Comparison of ENCODE assay signal across 8 mouse cellular contexts in the genomic region with DNA sequence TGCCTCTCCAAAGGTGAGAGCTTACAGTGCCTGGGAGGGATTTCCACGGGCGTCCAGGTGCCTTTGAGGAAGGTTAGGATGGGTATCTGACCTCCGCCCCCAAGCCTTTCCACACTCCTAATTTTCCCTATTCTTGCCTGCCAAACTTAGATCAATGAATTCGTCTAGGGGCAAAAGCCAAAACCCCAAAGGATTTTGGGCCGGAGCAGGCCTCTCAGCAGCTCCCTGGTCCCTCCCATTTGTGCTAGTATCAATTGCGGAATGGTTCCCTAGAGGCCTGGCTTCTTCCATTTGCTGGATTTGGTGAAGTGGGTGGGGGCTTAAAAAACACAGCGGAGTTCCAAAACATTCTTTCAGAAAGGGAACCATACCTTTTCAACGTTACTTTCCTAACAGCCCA.
DNase-seq lines count a peak whose midpoint lies in the region; ATAC-seq and TF ChIP-seq lines count a peak whose summit lies in the region.

No protein-coding gene starts in this region.

- intact Hi-C loops in left cerebral cortex, postnatal 10 days (cut with DNase I), result no loop called here

- no peak for DNase-seq in lung, postnatal 4 days
- no peak for DNase-seq in left cerebral cortex, postnatal 10 days (ENCODE audit: extremely low spot score in 1 of 2, low spot score in 2 of 2)
- no peak for DNase-seq in T-cell, adult 2 months (ENCODE audit: low spot score)
- no peak for DNase-seq in adrenal gland, adult 8-10 months

- peaks cover 13% of the 10 kb centered on the region for H3K4me1 ChIP-seq in lung, embryonic 15.5 days
- peaks cover 6% of the 10 kb centered on the region for H3K4me1 ChIP-seq in embryonic facial prominence, embryonic 15.5 days
- 0 out of 2 replicates have a peak, but pooled peaks cover 3% of the 10 kb centered on the region for H3K4me1 ChIP-seq in intestine, embryonic 16.5 days (ENCODE audit: control insufficient read depth, insufficient read depth, low read length)

- WGBS in lung, embryonic 15.5 days, result 16% methylated on average over 8 of the region's 8 CpGs
- WGBS in embryonic facial prominence, embryonic 15.5 days, result 10% methylated on average over 8 of the region's 8 CpGs
- 14% methylated on average over 8 of the region's 8 CpGs for WGBS in intestine, embryonic 16.5 days

- H3ac ChIP-seq in myocyte (ENCODE audit: control insufficient read depth, insufficient read length), result peak overlapping the region; percentile 33

- no peak for TF ChIP-seq POLR2A in myocyte (IDR thresholded peaks at IDR 0.05; ENCODE audit: insufficient read length, low read depth)

- H3K27me3 ChIP-seq in lung, embryonic 15.5 days, result peaks cover 11% of the 10 kb centered on the region; the same call in 1 of the 2 replicates
- no peaks in the 10 kb centered on the region for H3K27me3 ChIP-seq in embryonic facial prominence, embryonic 15.5 days
- H3K27me3 ChIP-seq in intestine, embryonic 16.5 days (replicated peaks; ENCODE audit: control insufficient read depth, insufficient read depth, low read length), result peaks cover 11% of the 10 kb centered on the region; the same call in 1 of the 2 replicates
- H3K27me3 ChIP-seq in myocyte (ENCODE audit: control insufficient read depth, insufficient read depth, insufficient read length), result no peaks in the 10 kb centered on the region

- H3K9ac ChIP-seq in lung, embryonic 15.5 days, result peak overlapping the region; percentile 49
- peak overlapping the region; percentile 35; the same call in 1 of the 2 replicates for H3K9ac ChIP-seq in embryonic facial prominence, embryonic 15.5 days
- H3K9ac ChIP-seq in intestine, embryonic 16.5 days (ENCODE audit: low read depth, low read length), result peak overlapping the region; percentile 73

- H3K27ac ChIP-seq in lung, embryonic 15.5 days, result no peak overlapping the region
- H3K27ac ChIP-seq in embryonic facial prominence, embryonic 15.5 days (replicated peaks), result peak overlapping the region; percentile 71; the same call in 1 of the 2 replicates
- H3K27ac ChIP-seq in intestine, embryonic 16.5 days (ENCODE audit: low read length), result peak overlapping the region; percentile 77; the same call in 1 of the 2 replicates

- ATAC-seq in lung, embryonic 15.5 days (ENCODE audit: borderline replicate concordance, extremely low read depth, low FRiP score, low TSS enrichment), result no peak; the same call in 1 of the 2 replicates
- ATAC-seq in embryonic facial prominence, embryonic 15.5 days (ENCODE audit: insufficient number of reproducible peaks, low FRiP score, low TSS enrichment, low read depth), result no peak
- no peak for ATAC-seq in intestine, embryonic 16.5 days

- H3K4me3 ChIP-seq in lung, embryonic 15.5 days, result peak overlapping the region; percentile 68
- peak overlapping the region; percentile 56 for H3K4me3 ChIP-seq in embryonic facial prominence, embryonic 15.5 days (replicated peaks)
- peak overlapping the region; percentile 63 for H3K4me3 ChIP-seq in intestine, embryonic 16.5 days (ENCODE audit: low read length)
- H3K4me3 ChIP-seq in myocyte, result peak overlapping the region; percentile 21

- no peaks in the 10 kb centered on the region for H3K79me2 ChIP-seq in myocyte (ENCODE audit: control insufficient read depth, insufficient read depth)

- no peaks in the 10 kb centered on the region for H3K9me3 ChIP-seq in lung, embryonic 15.5 days
- H3K9me3 ChIP-seq in embryonic facial prominence, embryonic 15.5 days (replicated peaks), result no peaks in the 10 kb centered on the region
- H3K9me3 ChIP-seq in intestine, embryonic 16.5 days (ENCODE audit: control insufficient read depth, low read length), result no peaks in the 10 kb centered on the region

- H3K36me3 ChIP-seq in lung, embryonic 15.5 days, result no peaks in the 10 kb centered on the region
- no peaks in the 10 kb centered on the region for H3K36me3 ChIP-seq in embryonic facial prominence, embryonic 15.5 days
- H3K36me3 ChIP-seq in intestine, embryonic 16.5 days (ENCODE audit: control insufficient read depth, insufficient read depth, low read length), result no peaks in the 10 kb centered on the region
- no peaks in the 10 kb centered on the region for H3K36me3 ChIP-seq in myocyte (ENCODE audit: control insufficient read depth, insufficient read depth)

- H3K4me2 ChIP-seq in lung, embryonic 15.5 days, result peak overlapping the region; percentile 93
- H3K4me2 ChIP-seq in embryonic facial prominence, embryonic 15.5 days (replicated peaks), result peak overlapping the region; percentile 84
- peak overlapping the region; percentile 90 for H3K4me2 ChIP-seq in intestine, embryonic 16.5 days (ENCODE audit: low read depth, low read length)
- peak overlapping the region; percentile 66 for H3K4me2 ChIP-seq in myocyte (ENCODE audit: low read depth)

TF ChIP-seq in myocyte, 11 proteins besides CTCF, POLR2A, EP300 and RAD21:
- no peak for TF ChIP-seq SRF (IDR thresholded peaks at IDR 0.05; ENCODE audit: control insufficient read depth, insufficient read length, low read depth)
- TF ChIP-seq E2F4 (IDR thresholded peaks at IDR 0.05; ENCODE audit: insufficient read depth), result no peak
- TF ChIP-seq REST (IDR thresholded peaks at IDR 0.05; ENCODE audit: insufficient read depth, insufficient read length), result no peak
- no peak for TF ChIP-seq CEBPB (IDR thresholded peaks at IDR 0.05; ENCODE audit: insufficient read depth, poor library complexity, severe bottlenecking)
- TF ChIP-seq MYOG (IDR thresholded peaks at IDR 0.05; ENCODE audit: control insufficient read depth in 1 of 3, insufficient read depth in 1 of 3, insufficient read length in 2 of 3, low read depth in 2 of 3), result no peak
- TF ChIP-seq TCF3 (IDR thresholded peaks at IDR 0.05; ENCODE audit: insufficient read length, low read depth), result no peak
- TF ChIP-seq USF1 (IDR thresholded peaks at IDR 0.05; ENCODE audit: low read depth), result no peak
- no peak for TF ChIP-seq POLR2AphosphoS2 (IDR thresholded peaks at IDR 0.05; ENCODE audit: insufficient read length, low read depth)
- TF ChIP-seq MYOD1 (IDR thresholded peaks at IDR 0.05; ENCODE audit: control insufficient read depth in 1 of 3, insufficient read length in 2 of 3, low read depth in 2 of 3), result no peak
- no peak for TF ChIP-seq MAX (IDR thresholded peaks at IDR 0.05; ENCODE audit: low read depth)
- TF ChIP-seq TCF12 (IDR thresholded peaks at IDR 0.05; ENCODE audit: insufficient read depth, poor library complexity, severe bottlenecking), result no peak
